Mouse (Mus musculus): ENCODE measurements around the gene Oprl1. TPM values are rescaled to one million over a fixed set of nuclear protein-coding genes. Genes with fewer than 3 reads are reported as not detected.

Oprl1 gene
- polyA plus RNA-seq, 1 experiment from 2014 or later, result 0.14 TPM

DNA sequence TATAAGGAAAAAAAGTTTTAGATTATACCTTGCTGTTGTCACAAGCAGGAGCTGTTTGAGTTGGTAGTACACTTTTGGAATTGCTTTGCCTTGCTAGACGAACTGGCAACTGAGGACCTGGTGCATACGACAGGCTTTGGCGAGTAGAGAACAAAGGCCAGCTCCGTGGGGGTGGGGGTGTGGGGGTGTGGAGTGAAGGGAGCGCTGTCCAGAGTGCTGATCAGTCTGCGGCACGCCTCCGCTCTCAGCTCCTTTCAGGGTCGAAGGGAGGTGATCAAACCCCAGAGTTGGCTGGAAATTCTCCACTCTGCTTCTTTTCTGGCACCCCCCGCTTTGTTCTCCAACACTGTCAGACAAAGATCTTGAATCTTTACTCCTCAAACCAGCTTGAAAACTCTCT lies 49.8 kb downstream of the Oprl1 start:
- DNase-seq (ENCODE audit: low spot score), result no peak

DNA sequence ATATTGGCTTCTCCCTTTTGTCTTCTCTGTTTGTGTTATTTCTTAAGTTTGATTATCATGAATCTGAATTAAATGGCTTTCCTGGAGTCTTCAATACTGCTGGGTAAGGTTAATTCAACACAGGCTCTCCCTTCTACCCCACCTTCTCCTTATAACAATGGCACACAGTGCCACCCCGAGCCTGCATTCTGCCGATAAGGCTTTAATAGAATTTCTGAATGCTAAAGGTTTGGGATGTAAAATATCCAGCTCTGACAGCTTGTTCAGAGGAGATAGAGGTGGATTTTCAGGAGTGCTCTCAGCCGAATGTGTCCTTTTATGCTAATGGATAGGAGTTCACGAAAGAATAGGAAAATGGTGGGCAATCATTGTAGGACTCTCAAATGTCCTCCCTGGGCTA lies 50.4 kb downstream of the Oprl1 start:
- DNase-seq (ENCODE audit: low spot score), result no peak

- no peak for DNase-seq (ENCODE audit: low spot score)
These were observed 52.1 kb downstream of the Oprl1 start for GRCm38 (mm10) chr2:181766672-181767557.

- no peak for DNase-seq (ENCODE audit: low spot score)
These were observed 53.6 kb downstream of the Oprl1 start for GRCm38 (mm10) chr2:181768451-181768850.

- no peak for DNase-seq (ENCODE audit: low spot score)
These were observed 54.6 kb downstream of the Oprl1 start for GRCm38 (mm10) chr2:181769397-181769796.

Other genes starting within 250 kb of the Oprl1 start
- 0.14 TPM in 1 of 2 replicates, not detected in the other for gene Abhd16b, start 221.8 kb upstream of the Oprl1 start, polyA plus RNA-seq (2015; fragmentation: Nextera tagmentation; extraction: Ambion mirVana)
- gene Tpd52l2, start 217.9 kb upstream of the Oprl1 start, polyA plus RNA-seq (2015; fragmentation: Nextera tagmentation; extraction: Ambion mirVana), result 118 and 124 TPM in 2 replicates
- 76.1 and 86.7 TPM in 2 replicates for gene Dnajc5, start 194.5 kb upstream of the Oprl1 start, polyA plus RNA-seq (2015; fragmentation: Nextera tagmentation; extraction: Ambion mirVana)
- 50.0 and 51.1 TPM in 2 replicates for gene Uckl1, start 130.1 kb upstream of the Oprl1 start, polyA plus RNA-seq (2015; fragmentation: Nextera tagmentation; extraction: Ambion mirVana)
- 51.7 and 55.3 TPM in 2 replicates for gene Prpf6, start 123.1 kb upstream of the Oprl1 start, polyA plus RNA-seq (2015; fragmentation: Nextera tagmentation; extraction: Ambion mirVana)
- gene Zfp512b, start 122.2 kb upstream of the Oprl1 start, polyA plus RNA-seq (2015; fragmentation: Nextera tagmentation; extraction: Ambion mirVana), result 23.3 and 35.0 TPM in 2 replicates
- 9.4 and 12.1 TPM in 2 replicates for gene Samd10, start 115.8 kb upstream of the Oprl1 start, polyA plus RNA-seq (2015; fragmentation: Nextera tagmentation; extraction: Ambion mirVana)
- 0.18 and 0.44 TPM in 2 replicates for gene Gm29797, start 58.0 kb upstream of the Oprl1 start, polyA plus RNA-seq (2015; fragmentation: Nextera tagmentation; extraction: Ambion mirVana)
- 13.9 and 14.1 TPM in 2 replicates for gene Sox18, start 43.4 kb upstream of the Oprl1 start, polyA plus RNA-seq (2015; fragmentation: Nextera tagmentation; extraction: Ambion mirVana)
- 8.5 and 9.8 TPM in 2 replicates for gene Tcea2, start 34.7 kb upstream of the Oprl1 start, polyA plus RNA-seq (2015; fragmentation: Nextera tagmentation; extraction: Ambion mirVana)
- gene Rgs19, start 21.0 kb upstream of the Oprl1 start, polyA plus RNA-seq (2015; fragmentation: Nextera tagmentation; extraction: Ambion mirVana), result 80.7 and 97.8 TPM in 2 replicates
- gene Lkaaear1, start 16.6 kb upstream of the Oprl1 start, polyA plus RNA-seq (2015; fragmentation: Nextera tagmentation; extraction: Ambion mirVana), result not detected in 2 replicates
- not detected in 2 replicates for gene Myt1, start 48.3 kb downstream of the Oprl1 start, polyA plus RNA-seq (2015; fragmentation: Nextera tagmentation; extraction: Ambion mirVana)
- 42.0 and 52.9 TPM in 2 replicates for gene Pcmtd2, start 122.8 kb downstream of the Oprl1 start, polyA plus RNA-seq (2015; fragmentation: Nextera tagmentation; extraction: Ambion mirVana)
- 79.6 and 86.3 TPM in 2 replicates for gene Polr3k, start 149.3 kb downstream of the Oprl1 start, polyA plus RNA-seq (2015; fragmentation: Nextera tagmentation; extraction: Ambion mirVana)